Mouse (Mus musculus) erythroblast, embryonic 14.5 days (primary cell): ENCODE results near the gene Tpm4. TPM values are rescaled to one million over a fixed set of nuclear protein-coding genes. Genes with fewer than 3 reads are reported as not detected.

ENCODE experiments used
- H3K27me3 ChIP-seq: 2 replicates; pipeline ENCODE4 v1.6.1; 2012; ENCODE audit warnings: inconsistent platforms; ENCODE audit not compliant: control insufficient read depth
- H3K36me3 ChIP-seq: 2 replicates; pipeline ENCODE4 v1.6.1; 2012; ENCODE audit warnings: mild to moderate bottlenecking, inconsistent platforms; ENCODE audit not compliant: control insufficient read depth
- H3K4me1 ChIP-seq: 2 replicates; pipeline ENCODE4 v1.6.1; 2012; ENCODE audit warnings: inconsistent platforms; ENCODE audit not compliant: control insufficient read depth
- H3K4me3 ChIP-seq: replicated peaks from 2 replicates; pipeline ENCODE3; 2012; ENCODE audit warnings: moderate library complexity, mild to moderate bottlenecking, inconsistent platforms
- H3K9me3 ChIP-seq: 2 replicates; pipeline ENCODE4 v1.6.1; 2012; ENCODE audit warnings: low read length, inconsistent platforms, mixed read lengths; ENCODE audit not compliant: control insufficient read depth
- GATA1 ChIP-seq: IDR thresholded peaks from 2 replicates; pipeline ENCODE4 v1.6.1; 2012; ENCODE audit warnings: low read length, inconsistent platforms, mixed read lengths
- TAL1 ChIP-seq: IDR thresholded peaks from 3 replicates; pipeline ENCODE4 v1.6.1; 2012; ENCODE audit warnings: low read length, inconsistent platforms, mixed read lengths
- polyA plus RNA-seq: library from polyadenylated mRNA; stranded (reverse); fragments of >175 nt; gene quantifications from 2 replicates; pipeline ENCODE4 v1.2.3, GENCODE M21; 2012

Gene Tpm4
- polyA plus RNA-seq, 1 experiment, result 0.24 TPM

- Histone ChIP-seq H3K27me3 (no peaks in the 10 kb centered on the region), H3K4me1 (no peaks in the 10 kb centered on the region), H3K36me3 (no peaks in the 10 kb centered on the region), H3K9me3 (no peaks in the 10 kb centered on the region), H3K4me3 (no peak overlapping the region)
- TF ChIP-seq GATA1, result no peak
- no peak for TF ChIP-seq TAL1
These were observed 57.3 kb downstream of the Tpm4 start for GRCm38 (mm10) chr8:72192065-72192464.

DNA sequence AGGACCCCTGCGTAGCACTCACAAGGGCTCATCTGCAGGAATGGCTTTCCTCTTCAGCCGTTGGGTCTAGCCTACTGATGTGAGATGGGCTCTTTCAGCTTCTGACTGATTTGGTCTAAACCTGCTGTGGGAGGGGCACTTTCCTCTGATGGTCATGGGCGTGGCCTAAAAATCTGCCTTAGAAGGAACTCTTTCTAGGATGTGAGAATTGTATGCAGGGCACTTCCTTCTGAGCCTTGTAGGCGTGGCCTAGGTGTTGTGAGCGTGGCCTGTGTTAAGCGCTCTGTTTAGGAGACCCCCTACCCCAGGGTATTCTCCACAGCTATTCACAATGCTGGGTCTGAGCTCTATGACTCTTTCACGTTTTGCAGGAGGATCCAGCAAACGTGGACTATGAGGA is 63.2 kb downstream of the Tpm4 start:
- Histone ChIP-seq H3K9me3 (peaks cover 4% of the 10 kb centered on the region), H3K36me3 (no peaks in the 10 kb centered on the region), H3K4me3 (no peak overlapping the region), H3K27me3 (no peaks in the 10 kb centered on the region), H3K4me1 (peaks cover 2% of the 10 kb centered on the region; the same call in 1 of the 2 replicates)
- TF ChIP-seq TAL1 (no peak), GATA1 (no peak)

Other genes starting within 250 kb of the Tpm4 start
- gene Zfp882, start 226.4 kb upstream of the Tpm4 start, polyA plus RNA-seq, result 0.02 TPM in 1 of 2 replicates, not detected in the other
- 0.19 TPM in 2 replicates for gene Zfp617, start 226.3 kb upstream of the Tpm4 start, polyA plus RNA-seq
- 0.03 and 0.12 TPM in 2 replicates for gene Zfp961, start 183.9 kb upstream of the Tpm4 start, polyA plus RNA-seq
- gene Cyp4f18, start 125.3 kb upstream of the Tpm4 start, polyA plus RNA-seq, result 0.16 and 0.19 TPM in 2 replicates
- not detected in 2 replicates for gene Olfr372, start 93.8 kb upstream of the Tpm4 start, polyA plus RNA-seq
- gene Olfr373, start 51.8 kb upstream of the Tpm4 start, polyA plus RNA-seq, result not detected in 2 replicates
- not detected in 2 replicates for gene Olfr374, start 27.9 kb upstream of the Tpm4 start, polyA plus RNA-seq
- gene Rab8a, start 26.2 kb downstream of the Tpm4 start, polyA plus RNA-seq, result 5.4 and 6.2 TPM in 2 replicates
- 0.04 and 0.05 TPM in 2 replicates for gene Hsh2d, start 54.7 kb downstream of the Tpm4 start, polyA plus RNA-seq
- not detected in 2 replicates for gene Cib3, start 77.9 kb downstream of the Tpm4 start, polyA plus RNA-seq
- gene Gm11034, start 78.7 kb downstream of the Tpm4 start, polyA plus RNA-seq, result not detected in 2 replicates
- gene Fam32a, start 84.8 kb downstream of the Tpm4 start, polyA plus RNA-seq, result 7.4 and 8.4 TPM in 2 replicates
- 15.3 and 18.4 TPM in 2 replicates for gene Ap1m1, start 105.0 kb downstream of the Tpm4 start, polyA plus RNA-seq
- gene Gm10282, start 170.3 kb downstream of the Tpm4 start, polyA plus RNA-seq, result 5.6 and 6.0 TPM in 2 replicates
- gene Klf2, start 184.1 kb downstream of the Tpm4 start, polyA plus RNA-seq, result 1.4 TPM in 2 replicates